Mouse (Mus musculus) NIH3T3 (cell line): Measurements from ENCODE around the gene Flvcr2.
A peak's percentile ranks its signal among the peaks of the same experiment; 100 is the strongest.

Experiments
- DNase-seq: peaks from one replicate; pipeline ENCODE4 v3.0.0-alpha.2; 2012; ENCODE audit warnings: low read depth

Gene Flvcr2

DNA sequence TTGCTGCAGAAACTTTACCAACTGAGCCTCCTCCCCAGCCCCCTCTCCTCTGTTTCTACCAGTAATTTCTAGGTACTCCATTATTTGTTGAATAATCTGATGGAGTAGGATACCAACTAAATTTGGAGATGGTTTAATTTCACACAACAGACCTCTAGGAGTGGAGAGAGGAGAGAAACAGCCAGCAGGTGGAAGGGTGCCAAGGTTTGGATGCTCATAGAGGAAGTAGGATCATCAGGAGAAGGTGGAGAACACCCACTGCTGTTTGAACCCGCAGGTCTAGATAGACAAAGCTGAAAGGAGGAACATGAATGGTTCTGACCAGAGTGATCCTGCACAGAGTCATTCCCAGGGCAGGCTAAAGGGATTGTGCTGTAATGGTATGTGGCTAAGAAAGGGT lies 49.2 kb downstream of the Flvcr2 start:
- no peak for DNase-seq

DNA sequence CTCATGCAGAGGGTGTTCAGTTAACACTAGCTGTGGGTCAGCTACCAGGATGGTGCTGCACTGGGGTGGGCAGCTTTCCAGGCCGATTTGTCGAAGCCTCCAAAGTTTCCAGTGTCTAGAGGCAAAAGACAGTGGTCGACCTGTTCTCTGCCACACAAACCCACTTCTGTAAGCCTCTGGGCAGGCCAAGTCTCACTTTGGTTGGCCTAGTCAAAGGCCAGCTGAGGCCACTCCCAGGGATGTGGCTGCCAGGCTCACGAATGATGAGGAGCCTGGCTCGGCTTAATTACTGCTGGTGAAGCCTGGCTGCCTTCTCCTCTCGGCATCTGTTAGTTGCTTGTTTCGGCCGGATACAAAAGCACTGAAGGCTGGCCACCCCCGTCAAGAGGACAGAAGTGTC lies 53.7 kb downstream of the Flvcr2 start:
- no peak for DNase-seq

DNA sequence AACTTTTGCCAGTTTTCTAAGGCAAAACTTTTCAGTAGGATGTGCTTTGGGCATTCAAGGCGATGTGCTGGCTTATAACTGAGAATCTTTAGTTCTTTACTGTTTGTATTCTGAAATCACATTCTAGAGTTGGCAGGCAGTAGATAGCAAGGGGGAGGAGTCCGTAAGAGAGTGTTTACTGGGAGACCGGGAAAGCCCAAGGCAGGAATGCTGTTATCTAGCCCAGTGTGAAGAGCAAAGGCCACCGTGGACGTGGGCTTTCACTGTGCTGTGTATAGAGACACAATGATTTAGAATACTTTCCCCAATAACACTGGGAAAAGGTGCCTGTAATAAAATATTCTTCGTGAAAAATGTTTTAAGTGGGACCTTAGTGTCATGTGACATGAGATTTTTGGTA lies 63.4 kb downstream of the Flvcr2 start:
- no peak for DNase-seq

DNA sequence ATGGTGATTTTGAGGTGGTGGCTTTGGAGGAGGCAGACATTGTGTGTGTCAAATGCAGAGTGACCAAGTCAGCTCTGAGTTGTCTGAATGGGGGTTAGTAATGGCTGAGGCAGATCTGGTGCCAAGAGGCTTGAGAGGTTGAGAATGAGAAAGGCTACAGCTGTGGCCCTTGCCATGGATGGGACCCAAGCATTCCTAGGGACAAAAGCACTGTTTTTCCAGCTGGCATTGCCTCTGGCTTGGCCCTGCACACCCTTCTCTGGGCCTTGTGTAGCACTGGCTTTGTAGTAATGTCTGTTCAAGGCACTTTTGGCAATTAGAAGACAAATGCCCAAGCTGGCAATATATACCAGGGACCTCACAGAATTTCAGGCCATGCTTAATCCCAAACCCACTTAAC lies 64.6 kb downstream of the Flvcr2 start:
- DNase-seq: no peak

DNA sequence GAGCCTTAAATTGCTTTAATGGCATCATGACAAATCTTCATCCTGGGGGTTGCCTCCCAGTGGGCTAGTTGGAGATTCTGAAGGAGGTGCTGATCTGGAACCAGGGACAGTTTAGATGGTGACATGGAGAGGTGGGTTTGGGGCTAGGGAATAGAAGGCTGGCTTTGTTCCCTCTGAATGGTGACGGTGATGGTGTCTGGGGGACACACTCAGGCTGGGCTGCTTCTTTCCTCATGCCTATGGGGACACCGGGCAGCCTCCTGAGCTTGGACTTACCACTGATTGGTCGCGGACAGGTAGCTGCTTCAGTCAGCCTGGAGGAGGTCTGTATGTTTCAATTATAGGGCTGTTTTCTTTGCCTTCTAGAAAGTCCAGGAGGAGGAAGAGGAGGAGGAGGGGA lies 65.3 kb downstream of the Flvcr2 start:
- DNase-seq: no peak

DNA sequence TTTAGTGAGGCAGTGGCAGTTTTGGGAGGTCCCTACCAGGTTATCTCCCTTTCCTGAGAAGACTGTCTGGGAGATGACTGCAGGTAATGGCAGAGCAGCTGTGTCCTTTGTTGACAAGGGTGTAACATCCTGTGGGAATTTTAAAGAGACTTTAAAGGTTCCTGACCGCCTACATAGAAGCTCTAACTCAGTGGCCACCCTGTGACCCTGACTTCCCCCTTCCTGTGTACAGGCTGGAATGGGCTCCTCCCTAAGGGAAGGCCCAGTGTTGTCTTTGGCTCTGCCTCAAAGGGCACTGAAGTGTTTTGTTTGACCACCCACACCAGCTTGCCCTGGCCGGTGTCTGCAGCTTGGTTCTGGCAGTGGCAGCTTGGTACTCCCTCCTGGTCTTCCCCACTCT lies 67.3 kb downstream of the Flvcr2 start:
- no peak for DNase-seq

DNA sequence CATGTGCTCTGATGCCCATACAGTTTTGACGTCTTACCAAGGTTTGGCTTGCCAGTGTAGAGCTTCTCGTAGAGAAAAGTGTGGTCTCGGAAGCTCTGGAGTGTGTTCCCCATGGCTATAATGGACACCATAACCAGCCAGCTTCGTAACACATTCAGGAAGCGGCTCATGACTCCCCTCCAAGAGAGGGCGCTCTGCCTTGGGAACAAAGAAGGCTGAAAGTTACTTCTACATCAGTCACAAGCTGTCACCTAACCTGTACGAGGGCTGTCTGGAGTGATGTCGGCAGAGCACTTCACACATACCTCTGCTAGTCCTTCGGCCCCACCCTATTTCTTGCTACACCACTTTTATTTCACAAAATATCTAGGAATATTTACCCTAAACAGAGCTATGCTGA lies 75.7 kb downstream of the Flvcr2 start:
- DNase-seq: peak; percentile 22

DNA sequence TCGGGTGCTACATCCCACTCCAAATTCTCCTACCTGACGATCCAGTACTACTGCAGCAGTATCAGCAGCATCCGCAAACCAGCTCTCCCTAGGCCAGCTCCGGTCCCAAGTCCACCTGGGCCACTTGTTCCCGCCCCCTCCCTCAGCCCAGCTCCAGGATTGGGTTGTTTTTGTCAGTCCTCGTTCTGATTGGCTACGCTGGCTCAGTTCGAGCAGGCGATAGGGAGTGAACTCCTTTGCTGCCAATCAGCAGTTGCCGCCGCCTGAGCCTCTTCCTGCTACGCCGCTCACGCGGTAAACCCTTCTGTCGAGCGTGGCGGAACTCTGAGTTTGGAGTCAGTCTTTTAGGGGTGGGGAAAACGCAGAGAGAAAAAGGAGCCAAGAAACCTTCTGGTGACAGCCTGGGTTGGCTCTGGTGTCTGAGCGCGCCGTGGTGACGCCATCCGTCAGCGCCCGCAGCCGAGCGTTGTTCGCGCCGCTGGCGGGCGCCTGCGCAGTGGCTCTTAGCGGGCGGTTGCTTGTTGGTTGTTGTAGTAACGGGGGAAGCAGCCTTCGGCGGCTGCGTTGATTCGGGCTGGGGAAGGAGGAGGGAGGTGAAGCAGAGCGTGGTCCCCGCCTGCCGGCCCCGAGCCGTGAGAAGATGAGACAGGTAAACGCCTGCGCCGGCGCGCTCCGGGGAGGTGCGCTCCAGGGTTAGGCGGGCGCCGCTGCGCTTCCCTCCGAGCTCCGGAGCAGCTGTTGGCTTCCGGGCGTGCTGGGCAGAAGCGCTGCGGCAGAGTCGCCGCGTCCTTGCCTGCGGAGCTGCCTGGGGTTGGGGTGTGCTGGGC lies 78.3 kb downstream of the Flvcr2 start, which contains the start of the genes Erg28 and Ttll5:
Gene Erg28 (minus strand): TSS at position 113 of the 827 bp plus-strand sequence.
Gene Ttll5 (plus strand): TSS at position 222 of the 827 bp plus-strand sequence.
- peak; percentile 97 for DNase-seq

DNA sequence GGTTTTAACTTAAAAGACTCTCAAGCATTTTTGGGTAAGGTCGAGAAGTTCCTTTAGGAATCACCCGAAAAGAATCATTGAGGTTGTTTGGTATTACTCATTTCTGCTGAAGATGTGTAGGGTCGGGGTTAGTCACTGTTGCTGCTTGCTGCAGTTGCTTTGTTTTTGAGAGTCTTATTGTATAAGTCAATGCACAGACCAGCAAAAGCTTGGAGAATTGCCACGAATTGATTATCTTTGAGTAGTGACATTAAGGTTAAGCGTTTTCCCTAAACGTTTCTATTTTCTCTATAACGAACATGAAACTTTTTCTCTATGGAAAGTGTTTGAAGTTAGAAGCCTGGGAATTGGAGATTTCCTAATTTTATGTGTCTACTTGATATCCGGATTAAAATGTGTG lies 79.0 kb downstream of the Flvcr2 start:
- DNase-seq: peak; percentile 17

DNA sequence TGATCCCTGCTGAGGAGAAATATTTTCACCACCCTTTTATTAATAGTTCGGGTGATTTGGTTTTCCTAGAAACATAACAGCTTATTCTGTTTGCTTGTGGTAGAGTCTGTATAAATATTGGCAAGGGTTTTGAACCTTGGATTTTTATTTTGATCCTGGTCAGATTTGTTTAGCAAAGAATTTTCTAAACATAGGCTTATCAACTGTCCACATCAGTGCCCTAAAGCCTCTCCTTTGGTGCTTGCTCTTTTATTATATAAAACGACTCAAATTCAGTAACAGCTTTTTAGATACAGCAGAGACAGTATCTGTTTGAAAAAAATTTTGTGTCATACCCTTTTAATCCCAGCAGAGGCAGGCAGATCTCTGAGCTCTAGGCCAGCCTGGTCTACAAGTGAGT lies 79.5 kb downstream of the Flvcr2 start:
- no peak for DNase-seq

DNA sequence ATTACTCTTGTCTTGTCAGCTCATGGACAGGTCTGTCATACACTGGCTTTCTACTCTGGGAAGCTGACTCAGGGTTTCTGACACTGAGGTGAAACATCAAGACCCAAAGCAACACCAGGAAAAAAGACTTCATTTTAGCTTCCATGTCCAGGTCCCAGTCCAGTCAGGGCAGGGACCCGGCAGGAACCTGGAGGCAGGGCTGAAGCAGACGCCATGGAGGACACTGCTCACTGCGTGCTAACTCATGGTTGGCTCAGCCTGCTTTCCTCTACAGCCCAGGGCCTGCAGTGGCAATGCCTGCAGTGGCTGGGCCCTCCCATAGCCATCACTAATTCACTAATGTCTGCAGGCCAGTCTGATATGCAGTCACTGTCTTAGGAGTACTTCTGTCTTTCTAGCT lies 82.5 kb downstream of the Flvcr2 start:
- DNase-seq: no peak

DNA sequence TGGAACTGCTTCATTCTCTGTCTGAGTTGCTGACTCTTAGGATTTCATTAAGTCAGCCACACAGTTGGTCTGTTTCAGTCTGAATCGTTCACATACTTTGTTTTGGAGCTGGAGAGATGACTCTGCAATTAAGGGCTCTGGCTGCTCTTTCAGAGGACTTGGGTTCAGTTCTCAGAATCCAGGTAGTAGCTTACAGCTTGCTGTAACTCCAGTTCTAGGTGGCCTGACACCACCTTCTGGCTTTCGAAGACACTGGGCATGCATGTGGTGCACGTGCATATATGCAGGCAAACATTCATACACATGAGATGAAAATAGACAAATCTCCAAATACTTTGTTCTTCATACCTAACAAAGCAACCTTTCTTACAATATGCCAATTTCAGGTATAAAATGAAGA lies 83.5 kb downstream of the Flvcr2 start:
- DNase-seq: no peak

DNA sequence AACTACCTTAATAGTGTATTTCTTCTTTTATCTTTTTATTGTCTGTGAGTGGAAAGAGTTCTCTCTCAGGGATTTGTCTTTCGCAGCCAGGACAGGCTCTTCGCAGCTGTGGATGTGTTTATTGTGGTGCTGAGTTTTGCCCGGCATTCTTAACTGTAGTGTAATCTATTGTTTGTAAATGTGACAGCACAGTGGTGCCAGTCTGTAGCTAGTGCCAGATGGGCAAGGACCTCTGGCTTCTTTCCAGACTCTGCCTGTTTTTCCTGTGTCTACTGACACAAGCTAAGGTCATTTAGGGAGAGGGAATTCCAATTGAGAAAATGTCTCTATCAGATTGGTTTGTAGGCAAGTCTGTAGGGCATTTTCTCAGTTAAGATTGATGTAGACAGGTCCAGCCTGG lies 84.4 kb downstream of the Flvcr2 start:
- no peak for DNase-seq

DNA sequence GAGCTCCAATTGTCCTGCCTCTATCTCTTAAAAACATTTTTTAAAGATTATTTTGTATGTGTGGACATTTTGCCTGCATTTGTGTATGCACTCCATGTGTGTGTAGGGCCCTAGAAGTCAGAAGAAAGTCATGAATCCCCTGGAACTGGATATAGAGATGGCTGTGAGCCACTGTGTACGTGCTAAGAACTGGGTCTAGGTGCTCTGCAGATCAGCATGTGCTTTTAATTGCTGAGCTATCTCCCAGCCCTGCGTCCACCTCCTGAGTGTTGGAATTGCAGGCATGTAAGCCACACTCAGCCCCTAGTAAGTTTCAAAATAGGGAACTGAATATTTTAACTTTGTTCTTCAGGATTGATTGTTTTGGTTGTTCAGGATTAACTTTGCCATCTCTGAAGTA lies 88.2 kb downstream of the Flvcr2 start:
- no peak for DNase-seq

DNA sequence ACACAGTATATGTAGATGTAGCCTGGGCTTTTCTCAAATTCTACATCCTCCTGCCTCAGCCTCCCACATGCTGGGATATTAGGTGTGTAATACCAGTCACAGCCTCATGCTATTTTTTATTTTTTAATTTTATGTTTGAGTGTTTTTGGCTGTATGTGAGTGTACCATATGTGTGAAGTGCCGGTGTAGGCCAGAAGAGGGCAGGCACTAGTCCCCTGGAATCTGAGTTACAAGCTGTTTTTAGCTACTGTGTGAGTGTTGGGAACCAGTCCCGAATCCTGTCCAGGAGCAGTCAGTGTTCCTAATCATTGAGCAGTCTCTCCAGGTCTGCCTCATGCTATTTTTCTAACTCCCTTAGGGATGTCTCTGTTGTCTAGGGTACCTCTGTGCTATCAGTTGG lies 91.4 kb downstream of the Flvcr2 start:
- no peak for DNase-seq

DNA sequence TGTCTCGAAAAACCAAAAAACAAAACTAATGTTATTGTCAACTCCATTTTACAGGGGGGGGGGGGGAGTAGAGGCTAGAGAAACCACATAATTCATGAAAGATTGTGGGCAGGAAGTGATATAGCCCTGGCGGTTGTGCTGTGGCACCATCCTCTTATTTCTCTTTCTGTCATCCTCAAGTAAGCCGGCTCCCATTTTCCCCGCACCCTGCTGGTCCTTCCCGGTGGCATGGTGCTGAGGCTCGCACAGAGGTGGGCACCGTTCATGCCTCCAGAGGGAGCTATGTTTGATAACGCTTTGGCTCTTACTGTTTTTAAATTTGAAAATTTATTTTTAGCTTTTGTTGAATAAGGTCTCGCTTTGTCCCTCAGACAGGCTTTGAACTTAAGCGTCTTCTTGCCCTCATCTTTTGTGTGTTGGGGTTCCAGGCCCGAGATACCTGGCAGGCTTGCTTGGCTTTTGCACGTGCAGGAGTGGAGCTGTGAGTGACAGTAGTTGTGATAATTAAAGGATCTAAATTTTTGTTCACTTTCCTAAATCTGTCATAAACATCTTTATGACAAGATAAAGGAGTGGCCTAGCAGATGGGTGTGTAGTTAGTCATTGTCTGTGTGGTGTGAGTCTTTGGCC lies 93.1 kb downstream of the Flvcr2 start:
- no peak for DNase-seq

DNA sequence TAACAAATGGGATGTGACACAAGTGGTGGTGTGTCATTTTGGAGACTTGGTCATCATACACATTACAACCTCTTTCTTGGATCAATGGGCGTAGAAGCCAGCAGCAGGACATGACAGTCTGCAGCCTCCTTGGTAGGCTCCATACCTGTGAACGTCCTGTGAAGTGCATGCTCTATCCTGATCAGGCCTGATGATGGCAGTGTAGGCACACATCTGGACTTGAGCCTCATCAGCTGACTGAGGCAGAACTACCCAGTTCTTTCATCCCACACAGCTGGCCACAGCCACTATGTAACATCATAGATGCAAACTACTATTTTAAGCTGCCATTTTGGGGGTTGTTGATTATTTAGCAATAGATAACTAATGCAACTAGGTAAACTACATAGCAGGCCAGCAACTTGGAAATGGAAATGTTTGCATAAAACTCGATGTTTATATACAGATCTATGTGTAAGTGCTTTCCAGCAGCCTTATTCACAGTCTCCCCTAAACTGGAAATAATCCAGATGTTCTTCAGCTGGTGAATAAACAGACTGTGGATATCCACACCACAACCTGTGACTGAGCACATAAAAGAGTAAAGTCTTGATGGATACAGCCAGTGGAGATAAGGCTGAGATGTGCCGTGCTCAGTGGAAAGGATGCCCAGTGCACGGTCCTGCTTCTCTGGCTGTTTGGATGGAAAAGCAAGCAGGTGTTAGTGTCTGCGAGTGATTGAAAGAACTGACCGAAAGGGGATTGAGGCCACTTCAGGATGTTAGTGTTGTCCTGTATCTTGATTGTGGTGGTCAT lies 102.0 kb downstream of the Flvcr2 start:
- DNase-seq: peak; percentile 87

DNA sequence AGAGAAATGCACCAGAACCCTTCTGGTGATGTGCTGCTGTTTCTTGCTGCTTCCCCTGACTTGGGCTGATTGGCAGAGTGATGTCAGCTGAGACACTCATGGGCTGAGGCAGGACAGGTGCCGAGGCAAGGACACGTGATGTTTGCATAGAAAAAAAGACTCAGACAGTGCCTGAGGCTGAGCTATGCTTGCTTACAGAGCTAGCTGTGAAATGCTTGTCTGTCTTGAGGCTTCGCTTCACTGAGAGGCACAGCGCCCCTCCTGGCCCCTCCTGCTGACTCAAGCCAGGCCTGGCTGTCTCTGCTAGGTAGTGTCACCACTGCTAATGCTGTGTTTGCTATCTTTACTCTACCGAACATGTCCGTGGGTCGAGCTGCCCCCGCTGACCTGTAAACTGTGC lies 104.3 kb downstream of the Flvcr2 start:
- no peak for DNase-seq

DNA sequence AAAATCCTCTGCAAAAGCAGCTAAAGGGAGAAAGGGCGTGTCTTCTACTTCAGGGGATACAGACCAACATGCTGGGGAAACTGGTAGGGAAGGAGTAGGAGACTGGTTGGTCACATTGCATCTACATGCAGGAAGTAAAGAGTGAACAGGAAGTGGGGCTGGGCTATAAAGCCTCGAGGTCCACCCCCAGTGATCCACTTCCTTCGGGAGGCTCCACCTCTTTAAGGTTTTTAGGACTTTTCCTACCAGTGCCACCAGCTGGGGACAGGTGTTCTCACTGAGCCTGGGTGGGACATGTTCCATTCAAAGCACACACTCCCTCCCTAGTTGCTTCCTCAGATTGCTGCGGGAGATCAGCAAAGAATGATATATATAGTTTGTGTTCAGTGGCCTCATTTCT lies 107.5 kb downstream of the Flvcr2 start:
- no peak for DNase-seq

DNA sequence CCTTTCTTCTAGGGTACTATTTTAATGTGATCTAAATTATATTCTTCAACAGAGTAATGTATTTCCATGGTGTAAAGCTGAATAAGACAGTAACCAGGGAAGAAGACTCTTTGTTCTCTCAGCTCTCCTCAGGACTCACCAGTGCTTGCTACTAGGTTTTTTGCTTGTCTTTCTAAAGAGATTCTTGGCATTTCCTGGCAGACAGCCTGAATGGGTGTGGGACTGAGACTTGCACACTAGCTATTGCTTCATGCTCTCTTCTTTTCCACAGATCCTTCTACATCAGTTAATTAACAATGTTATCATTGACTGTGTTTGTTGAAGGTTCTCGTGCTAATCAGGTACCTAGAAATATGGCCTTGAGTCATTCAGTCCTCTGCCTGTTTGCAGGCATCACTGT lies 107.9 kb downstream of the Flvcr2 start:
- DNase-seq: peak; percentile 80

DNA sequence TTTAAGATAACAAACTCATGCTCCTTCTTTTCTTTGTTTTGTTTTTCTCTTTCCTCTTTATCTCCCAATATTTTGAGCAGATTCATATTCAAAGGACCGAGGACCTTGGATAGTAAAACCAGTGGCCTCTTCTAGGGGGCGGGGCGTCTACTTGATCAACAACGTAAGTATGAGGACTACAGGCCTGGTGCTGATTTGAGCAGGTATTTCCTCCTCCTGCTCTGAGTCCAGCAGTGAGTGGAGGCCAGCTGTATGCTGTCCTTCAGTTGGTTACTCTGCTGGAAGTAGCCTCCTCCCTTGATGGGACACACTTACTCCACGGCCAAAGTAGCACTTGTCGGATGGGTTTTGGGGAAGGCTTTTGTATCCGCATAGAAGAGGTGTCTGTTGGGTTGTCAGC lies 111.0 kb downstream of the Flvcr2 start:
- no peak for DNase-seq

DNA sequence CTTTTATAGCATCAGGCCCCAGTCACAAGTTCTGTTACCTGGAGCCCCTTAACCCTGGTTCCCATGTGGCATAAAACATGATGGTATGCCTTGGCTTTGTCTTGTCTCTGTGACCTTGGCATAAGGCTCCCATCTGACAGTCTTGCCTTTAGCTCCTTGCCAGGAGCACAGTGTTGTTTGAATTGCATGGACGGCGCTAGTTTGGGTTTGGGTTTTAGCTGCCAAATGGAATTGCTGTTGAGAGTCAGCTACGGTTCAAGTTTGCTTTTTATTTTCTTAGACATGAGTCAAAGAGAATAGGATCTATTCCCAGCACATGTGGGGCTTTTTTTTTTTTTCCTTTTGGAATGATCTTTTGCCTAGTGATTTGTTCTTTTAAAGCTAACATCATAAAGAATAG lies 112.8 kb downstream of the Flvcr2 start:
- DNase-seq: peak; percentile 65
